Comparison of ENCODE assay signal across 7 mouse cellular contexts in the genomic region with DNA sequence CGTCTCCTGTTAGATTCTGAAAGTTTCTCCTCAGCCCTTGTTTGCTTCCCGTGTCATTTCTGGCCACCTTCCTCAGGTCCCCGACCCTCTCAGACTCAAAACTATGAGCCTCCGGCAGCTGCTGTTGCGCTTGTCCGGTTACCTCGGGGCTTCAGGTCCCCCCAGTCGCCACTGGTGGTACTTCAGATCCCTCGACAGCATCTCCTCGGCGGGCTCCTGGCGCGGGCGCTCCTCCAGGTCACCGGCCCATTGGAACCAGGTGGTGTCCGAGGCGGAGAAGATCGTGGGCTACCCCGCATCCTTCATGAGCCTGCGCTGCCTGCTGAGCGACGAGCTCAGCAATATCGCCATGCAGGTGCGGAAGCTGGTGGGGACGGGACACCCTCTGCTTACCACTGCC. TPM values are rescaled to one million over a fixed set of nuclear protein-coding genes. Genes with fewer than 3 reads are reported as not detected.
A peak's percentile ranks its signal among the peaks of the same experiment; 100 is the strongest.
DNase-seq lines count a peak whose midpoint lies in the region; ATAC-seq and TF ChIP-seq lines count a peak whose summit lies in the region.

No protein-coding gene starts in this region.

- H3K9ac ChIP-seq in forebrain, embryonic 13.5 days = peak overlapping the region; percentile 96
- peak overlapping the region; percentile 96 for H3K9ac ChIP-seq in kidney, embryonic 16.5 days (replicated peaks; ENCODE audit: low read length)

- no peak overlapping the region; the same call in 1 of the 2 replicates for H3K27ac ChIP-seq in brown adipose tissue, adult 24 weeks (replicated peaks; ENCODE audit: low read depth, low read length)
- peak overlapping the region; percentile 88; the same call in 1 of the 2 replicates for H3K27ac ChIP-seq in forebrain, embryonic 13.5 days
- H3K27ac ChIP-seq in kidney, embryonic 16.5 days (ENCODE audit: low read length) = peak overlapping the region; percentile 94
- H3K27ac ChIP-seq in macrophage = peak overlapping the region; percentile 51

- H3K9me3 ChIP-seq in forebrain, embryonic 13.5 days (replicated peaks) = no peaks in the 10 kb centered on the region
- H3K9me3 ChIP-seq in kidney, embryonic 16.5 days (ENCODE audit: low read length) = no peaks in the 10 kb centered on the region

- H3K4me2 ChIP-seq in forebrain, embryonic 13.5 days = peak overlapping the region; percentile 99
- H3K4me2 ChIP-seq in kidney, embryonic 16.5 days (replicated peaks; ENCODE audit: low read depth, low read length) = peak overlapping the region; percentile 74

- H3K36me3 ChIP-seq in forebrain, embryonic 13.5 days (ENCODE audit: poor library complexity, severe bottlenecking) = no peaks in the 10 kb centered on the region
- H3K36me3 ChIP-seq in kidney, embryonic 16.5 days (ENCODE audit: insufficient read depth, low read length) = peaks cover 6% of the 10 kb centered on the region; the same call in 1 of the 2 replicates
- H3K36me3 ChIP-seq in macrophage (ENCODE audit: inconsistent target) = no peaks in the 10 kb centered on the region

- TF ChIP-seq CTCF in lung, adult 2 months (IDR thresholded peaks at IDR 0.05; ENCODE audit: insufficient read depth, low read length) = no peak

- H3K4me1 ChIP-seq in lung, adult 2 months (ENCODE audit: control insufficient read depth, insufficient read depth, low read length) = peaks cover 2% of the 10 kb centered on the region; the same call in 1 of the 2 replicates
- peaks cover 6% of the 10 kb centered on the region for H3K4me1 ChIP-seq in brown adipose tissue, adult 24 weeks (ENCODE audit: control insufficient read depth, insufficient read depth, insufficient read length, low read length)
- H3K4me1 ChIP-seq in forebrain, embryonic 13.5 days = peaks cover 13% of the 10 kb centered on the region
- H3K4me1 ChIP-seq in kidney, embryonic 16.5 days (ENCODE audit: insufficient read depth, low read length) = peaks cover 12% of the 10 kb centered on the region; the same call in 1 of the 2 replicates

- no peak for DNase-seq in lung, adult 2 months
- DNase-seq in lung, postnatal 10 days = no peak
- peak; percentile 28 to 36 for DNase-seq in thymus, postnatal 10 days (ENCODE audit: low spot score in 2 of 2)

- no peak for TF ChIP-seq POLR2A in lung, adult 2 months (IDR thresholded peaks at IDR 0.05; ENCODE audit: borderline replicate concordance, extremely low read depth, low read depth, low read length)

- H3K4me3 ChIP-seq in lung, adult 2 months (replicated peaks; ENCODE audit: extremely low read depth, low read depth, low read length) = peak overlapping the region; percentile 85
- peak overlapping the region; percentile 89 for H3K4me3 ChIP-seq in brown adipose tissue, adult 24 weeks (ENCODE audit: insufficient read depth, low read depth, low read length)
- peak overlapping the region; percentile 90 for H3K4me3 ChIP-seq in forebrain, embryonic 13.5 days
- H3K4me3 ChIP-seq in kidney, embryonic 16.5 days (ENCODE audit: low read length) = peak overlapping the region; percentile 71
- H3K4me3 ChIP-seq in macrophage (ENCODE audit: inconsistent target) = peak overlapping the region; percentile 95

- WGBS in lung, adult 2 months = under 1% methylated on average over 25 of the region's 25 CpGs
- WGBS in forebrain, embryonic 13.5 days = under 1% methylated on average over 25 of the region's 25 CpGs
- WGBS in kidney, embryonic 16.5 days = under 1% methylated on average over 25 of the region's 25 CpGs
- under 1% methylated on average over 25 of the region's 25 CpGs for WGBS in macrophage (ENCODE audit: missing documents)

- peak; percentile 42 for ATAC-seq in forebrain, embryonic 13.5 days
- ATAC-seq in kidney, embryonic 16.5 days (ENCODE audit: low FRiP score, low TSS enrichment) = peak; percentile 57

- no peaks in the 10 kb centered on the region for H3K27me3 ChIP-seq in forebrain, embryonic 13.5 days
- no peaks in the 10 kb centered on the region for H3K27me3 ChIP-seq in kidney, embryonic 16.5 days (ENCODE audit: insufficient read depth, low read length)

- peaks cover 25% of the 10 kb centered on the region; the same call in 1 of the 2 replicates for H3K79me2 ChIP-seq in macrophage (ENCODE audit: inconsistent target)

RNA-seq across cellular contexts. Expression of a gene that starts 0.4 kb away (rescaled TPM):
- 5.6 and 6.4 TPM in 2 replicates for polyA plus RNA-seq in lung, adult 2 months (2012; rRNA removed)
- 16.7 and 22.1 TPM in 2 replicates for polyA plus RNA-seq in brown adipose tissue, adult 24 weeks (2012; ENCODE audit: insufficient read depth, insufficient read length, missing spikeins)
- polyA plus RNA-seq in forebrain, embryonic 13.5 days (2015; fragmentation: Nextera tagmentation; extraction: Ambion mirVana) = 15.9 and 16.2 TPM in 2 replicates
- 16.4 and 18.0 TPM in 2 replicates for polyA plus RNA-seq in kidney, embryonic 16.5 days (2015; fragmentation: Nextera tagmentation; extraction: Ambion mirVana)
- 10 to 100 TPM in 24 of 26 experiments, 1 to 10 TPM in 2; 6.9 to 35.1 (median 25.8) TPM for total RNA-seq in macrophage (2018; cell fraction: chromatin; rRNA removed)
- 1 to 10 TPM; 3.2 to 6.0 (median 4.7) TPM for total RNA-seq in macrophage (2018; cell fraction: cytosol; rRNA removed)
- total RNA-seq in macrophage (2018; cell fraction: nucleus; rRNA removed) = 10 to 100 TPM in 19 of 26 experiments, 1 to 10 TPM in 7; 5.0 to 26.2 (median 14.4) TPM
- polyA plus RNA-seq in macrophage (2018) = 3.6 to 5.8 TPM (median 4.4 TPM) in 3 replicates

RNA-seq across cellular contexts. Expression of a gene that starts 47.2 kb away (rescaled TPM):
- 0.18 and 0.36 TPM in 2 replicates for polyA plus RNA-seq in lung, adult 2 months (2012; rRNA removed)
- polyA plus RNA-seq in brown adipose tissue, adult 24 weeks (2012; ENCODE audit: insufficient read depth, insufficient read length, missing spikeins) = not detected in 2 replicates
- 1.7 and 2.2 TPM in 2 replicates for polyA plus RNA-seq in forebrain, embryonic 13.5 days (2015; fragmentation: Nextera tagmentation; extraction: Ambion mirVana)
- polyA plus RNA-seq in kidney, embryonic 16.5 days (2015; fragmentation: Nextera tagmentation; extraction: Ambion mirVana) = 0.60 and 0.69 TPM in 2 replicates
- total RNA-seq in macrophage (2018; cell fraction: chromatin; rRNA removed) = not detected
- total RNA-seq in macrophage (2018; cell fraction: cytosol; rRNA removed) = not detected
- not detected for total RNA-seq in macrophage (2018; cell fraction: nucleus; rRNA removed)
- not detected in 3 replicates for polyA plus RNA-seq in macrophage (2018)

RNA-seq across cellular contexts. Expression of a gene that starts 47.3 kb away (rescaled TPM):
- 0.75 and 1.2 TPM in 2 replicates for polyA plus RNA-seq in lung, adult 2 months (2012; rRNA removed)
- 0.54 and 0.95 TPM in 2 replicates for polyA plus RNA-seq in brown adipose tissue, adult 24 weeks (2012; ENCODE audit: insufficient read depth, insufficient read length, missing spikeins)
- 9.0 and 9.3 TPM in 2 replicates for polyA plus RNA-seq in forebrain, embryonic 13.5 days (2015; fragmentation: Nextera tagmentation; extraction: Ambion mirVana)
- 1.1 and 1.5 TPM in 2 replicates for polyA plus RNA-seq in kidney, embryonic 16.5 days (2015; fragmentation: Nextera tagmentation; extraction: Ambion mirVana)
- total RNA-seq in macrophage (2018; cell fraction: chromatin; rRNA removed) = under 1 TPM in 2 of 26 experiments, not detected in 24; 0.18 to 0.28 TPM
- not detected for total RNA-seq in macrophage (2018; cell fraction: cytosol; rRNA removed)
- not detected for total RNA-seq in macrophage (2018; cell fraction: nucleus; rRNA removed)
- not detected in 3 replicates for polyA plus RNA-seq in macrophage (2018)

Comparison
In these comparisons a context has a peak if more than half of its experiments do, and no peak if none do; other contexts are left out.
1. DNase-seq: peak in thymus, postnatal 10 days (2 of 2); none in lung, adult 2 months (single experiment) and lung, postnatal 10 days (single experiment).
2. Peak in every context shown above with its lines, with median percentiles within 50 percentile points of each other: H3K4me3 ChIP-seq.